14 mouse cellular contexts compared by ENCODE assay signal in genomic region chr5:104173094-104173493, GRCm38 (mm10). TPM values are rescaled to one million over a fixed set of nuclear protein-coding genes. Genes with fewer than 3 reads are reported as not detected.
DNase-seq lines count a peak whose midpoint lies in the region.
"Had no signal": no experiment of that assay in that cellular context is flagged by ENCODE, and none has a peak within 500 bp of the region (broad histone marks: within the 10 kb centered on the region; RNA-seq: fewer than 3 reads in every experiment).

No protein-coding gene starts in this region.

- DNase-seq in left cerebral cortex, adult 18-20 months (ENCODE audit: low spot score in 2 of 2): peak; percentile 18 to 37
- no peak for DNase-seq in left cerebral cortex, adult 11 months (ENCODE audit: low spot score)
- peak; percentile 54 to 64 for DNase-seq in layer of hippocampus, adult 18-20 months (ENCODE audit: low spot score in 2 of 2)
- peak; percentile 17 to 38 for DNase-seq in left cerebral cortex, postnatal 14 days (ENCODE audit: low spot score in 2 of 2)
- DNase-seq in telencephalon, adult 2 months (ENCODE audit: low read depth, low spot score): peak; percentile 51
- DNase-seq in B cell, adult 2 months: no peak
- no peak for DNase-seq in ovary, adult 18-20 months (ENCODE audit: low spot score)
- DNase-seq: embryo, embryonic 11 days; gastrocnemius, postnatal 25 days; kidney, adult 8-10 months; lung, adult 2 months; midbrain, embryonic 14.5 days had no signal

- intact Hi-C loops in left cerebral cortex, postnatal 14 days (cut with DNase I): no loop called here

RNA-seq across cellular contexts. Expression of gene Dspp, which starts 2.6 kb away (rescaled TPM):
- under 1 TPM in 1 of 2 experiments, not detected in 1; 0.16 TPM for total RNA-seq in left cerebral cortex, adult 18-20 months (2021)
- total RNA-seq in layer of hippocampus, adult 18-20 months (2021): under 1 TPM in 1 of 2 experiments, not detected in 1; 0.08 TPM
- under 1 TPM in 1 of 2 experiments, not detected in 1; 0.07 TPM for total RNA-seq in left cerebral cortex, postnatal 14 days (2021)
- total RNA-seq: CH12.LX; gastrocnemius, postnatal 25 days; heart, postnatal 25 days had no signal

RNA-seq across cellular contexts. Expression of gene Dmp1, which starts 29.3 kb away (rescaled TPM):
- 1 to 10 TPM; 6.7 to 7.2 TPM for total RNA-seq in left cerebral cortex, adult 18-20 months (2021)
- 1 to 10 TPM; 7.5 to 7.7 TPM for total RNA-seq in layer of hippocampus, adult 18-20 months (2021)
- total RNA-seq in left cerebral cortex, postnatal 14 days (2021): 1 to 10 TPM in 1 of 2 experiments, under 1 TPM in 1; 0.99 to 1.2 TPM
- total RNA-seq: heart, postnatal 25 days had no signal

RNA-seq across cellular contexts. Expression of gene Sparcl1, which starts 59.6 kb away (rescaled TPM):
- 1,000 to 10,000 TPM; 1,509 to 1,567 TPM for total RNA-seq in left cerebral cortex, adult 18-20 months (2021)
- total RNA-seq in layer of hippocampus, adult 18-20 months (2021): 1,000 to 10,000 TPM; 1,467 to 1,533 TPM
- total RNA-seq in left cerebral cortex, postnatal 14 days (2021): 1,000 to 10,000 TPM; 1,229 to 1,307 TPM
- total RNA-seq: CH12.LX had no signal

Comparison
In these comparisons a context has a peak if more than half of its experiments do, and no peak if none do; other contexts are left out.
1. DNase-seq: peak in left cerebral cortex, adult 18-20 months (2 of 2), layer of hippocampus, adult 18-20 months (2 of 2), left cerebral cortex, postnatal 14 days (2 of 2) and telencephalon, adult 2 months (single experiment); none in left cerebral cortex, adult 11 months (single experiment), B cell, adult 2 months (0 of 2) and ovary, adult 18-20 months (single experiment).